Mouse (Mus musculus): ENCODE results near the gene Vsig10. TPM values are rescaled to one million over a fixed set of nuclear protein-coding genes. Genes with fewer than 3 reads are reported as not detected.
"Not testable (repeated sequence)": the region's sequence is repeated elsewhere in the genome, so short reads cannot be mapped to it uniquely, and the experiment has no call there.

The Vsig10 gene
- total RNA-seq, 2 experiments from 2014 or later: 11.1 to 12.9 TPM

DNA sequence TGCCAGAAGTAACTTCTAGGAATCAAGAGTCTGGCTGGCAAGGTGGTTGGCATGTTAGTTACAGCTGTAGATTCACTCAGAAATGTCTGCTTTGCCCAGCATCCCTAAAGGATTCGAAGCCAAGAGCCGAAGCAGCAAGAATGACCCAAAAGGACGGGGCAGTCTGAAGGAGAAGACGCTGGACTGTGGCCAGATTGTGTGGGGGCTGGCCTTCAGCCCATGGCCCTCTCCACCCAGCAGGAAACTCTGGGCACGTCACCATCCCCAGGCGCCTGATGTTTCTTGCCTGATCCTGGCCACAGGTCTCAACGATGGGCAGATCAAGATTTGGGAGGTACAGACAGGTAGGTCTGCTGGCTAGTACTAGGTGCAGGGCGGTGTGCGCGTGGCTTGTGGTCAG, 51.7 kb downstream of the Vsig10 start:
- intact Hi-C loops (cut with DNase I): no loop called here

DNA sequence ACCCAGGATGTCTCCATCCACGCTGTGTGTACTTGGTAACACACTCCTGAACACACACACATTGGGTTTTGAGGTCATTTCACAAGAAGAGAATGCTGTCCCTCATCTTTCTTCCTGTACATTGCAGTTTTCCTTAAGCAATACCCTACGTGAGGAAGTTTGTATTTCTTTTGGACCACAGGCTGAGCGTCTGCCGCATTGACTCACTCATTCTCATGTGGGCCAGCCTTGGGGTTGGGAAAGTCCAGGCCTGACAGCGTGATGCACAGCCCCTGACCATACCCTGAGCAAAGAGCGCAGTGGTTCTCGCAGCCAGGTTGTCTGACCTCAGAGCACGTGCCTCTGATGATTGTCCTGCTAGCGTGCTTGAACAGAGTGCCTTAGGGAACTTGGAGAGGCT, 54.5 kb downstream of the Vsig10 start:
- intact Hi-C loops (cut with DNase I): no loop called here
- no peak for DNase-seq (ENCODE audit: low spot score)

More for the DNA sequence above, 51.7 kb downstream of the Vsig10 start:
- DNase-seq (ENCODE audit: low spot score): no peak

DNA sequence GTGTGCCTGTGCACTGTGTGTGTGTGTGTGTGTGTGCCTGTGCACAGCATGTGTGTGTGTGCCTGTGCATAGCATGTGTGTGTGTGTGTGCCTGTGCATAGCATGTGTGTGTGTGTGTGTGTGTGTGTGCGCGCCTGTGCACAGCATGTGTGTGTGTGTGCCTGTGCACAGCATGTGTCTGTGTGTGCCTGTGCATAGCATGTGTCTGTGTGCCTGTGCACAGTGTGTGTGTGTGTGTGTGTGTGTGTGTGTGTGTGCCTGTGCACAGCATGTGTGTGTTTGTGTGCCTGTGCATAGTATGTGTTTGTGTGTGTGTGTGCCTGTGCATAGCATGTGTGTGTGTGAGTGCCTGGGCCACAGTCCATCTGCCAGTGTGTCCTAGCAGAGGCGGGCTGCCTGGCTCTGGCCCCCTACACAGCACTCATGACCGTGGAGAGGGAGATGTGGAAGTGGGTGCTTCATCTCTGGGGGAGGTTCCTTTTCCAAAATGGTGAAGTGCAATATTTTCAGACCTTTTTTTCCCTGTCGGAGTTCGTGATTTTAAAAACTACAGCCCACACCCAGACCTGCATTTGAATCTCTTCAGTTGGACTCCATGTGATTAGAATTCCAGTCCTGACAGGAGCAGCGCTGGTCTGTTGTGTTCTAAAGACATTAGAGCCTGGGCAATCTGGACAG, 55.6 kb downstream of the Vsig10 start:
- no peak for DNase-seq (ENCODE audit: low spot score)
- intact Hi-C loops (cut with DNase I): no loop called here

DNA sequence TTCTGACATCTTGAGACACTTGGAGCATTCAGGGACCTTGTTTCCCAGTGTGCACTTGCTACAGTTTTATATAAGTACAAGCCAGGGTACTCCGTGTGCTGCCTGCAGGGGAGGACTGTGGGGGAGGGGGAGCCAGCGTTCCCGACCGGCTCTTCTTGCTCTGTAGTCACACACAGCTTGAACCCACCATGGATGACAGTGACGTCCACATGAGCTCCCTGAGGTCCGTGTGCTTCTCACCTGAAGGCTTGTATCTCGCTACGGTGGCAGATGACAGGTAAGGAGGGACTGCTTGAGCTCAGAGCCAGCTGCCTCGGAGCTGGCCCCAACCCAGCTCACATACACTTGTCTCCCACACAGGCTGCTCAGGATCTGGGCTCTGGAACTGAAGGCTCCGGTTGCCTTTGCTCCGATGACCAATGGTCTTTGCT, 57.5 kb downstream of the Vsig10 start:
- intact Hi-C loops (cut with DNase I): no loop called here
- no peak for DNase-seq (ENCODE audit: low spot score)

DNA sequence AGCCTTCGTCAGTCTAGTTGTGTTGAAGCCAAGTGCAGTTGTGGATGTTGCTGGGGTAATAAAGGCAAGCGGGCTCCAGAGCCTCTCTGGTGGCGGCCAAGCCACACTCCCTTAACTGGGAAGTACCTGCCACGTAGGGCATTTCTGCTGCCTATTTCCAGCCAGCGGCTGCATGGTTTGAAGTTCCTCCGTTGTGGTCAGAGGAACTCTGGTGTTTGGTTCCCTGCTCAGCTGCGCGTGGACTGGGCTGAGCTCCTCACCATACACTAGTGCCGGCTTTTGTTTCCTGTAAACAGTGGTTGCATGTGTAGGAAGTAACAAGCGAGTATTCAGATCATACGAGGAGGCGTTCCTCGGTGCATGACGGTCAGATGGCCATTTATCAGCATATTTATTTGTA, 58.8 kb downstream of the Vsig10 start:
- intact Hi-C loops (cut with DNase I); DNase-seq (ENCODE audit: low spot score): not testable (repeated sequence)

DNA sequence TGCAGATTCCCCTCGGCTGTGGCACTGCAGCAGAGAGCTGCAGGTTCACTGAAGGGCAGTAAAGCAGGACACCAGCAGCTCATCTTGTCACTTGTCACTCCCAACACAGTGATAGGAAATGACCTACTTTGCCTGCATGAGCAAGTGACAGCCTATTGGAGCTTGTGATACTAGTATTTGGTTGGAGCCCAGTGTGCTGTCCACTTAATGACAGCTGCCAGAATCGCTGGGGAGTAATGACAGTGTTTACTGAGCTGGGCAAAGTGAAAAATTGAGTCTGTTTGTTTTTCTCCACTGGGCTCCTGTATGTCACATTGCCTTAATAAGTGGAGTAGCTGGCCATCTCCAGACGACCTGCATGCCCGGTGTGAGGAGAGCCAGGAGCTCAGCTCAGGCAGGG, 61.3 kb downstream of the Vsig10 start:
- intact Hi-C loops (cut with DNase I): no loop called here
- no peak for DNase-seq (ENCODE audit: low spot score)

DNA sequence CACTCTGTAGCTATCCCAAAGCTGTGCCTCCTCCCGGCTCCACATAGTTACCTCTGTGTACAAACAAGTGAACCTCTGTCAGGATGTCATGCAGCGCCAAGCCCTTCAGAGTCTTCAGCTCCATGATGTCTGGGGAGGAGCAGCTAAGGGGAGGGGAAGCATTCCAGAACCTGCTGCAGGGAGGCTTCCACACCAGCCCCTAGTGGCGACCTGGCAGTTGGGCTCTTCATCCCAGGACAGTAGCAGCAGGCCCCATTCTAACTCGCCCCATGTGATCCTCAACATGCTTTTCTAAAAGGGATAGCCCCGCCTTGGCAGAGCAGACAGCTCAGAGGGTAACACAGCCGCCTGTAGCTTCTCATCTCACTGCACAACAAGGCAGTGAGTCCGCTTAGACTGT, 62.9 kb downstream of the Vsig10 start:
- no peak for DNase-seq (ENCODE audit: low spot score)
- intact Hi-C loops (cut with DNase I): no loop called here

DNA sequence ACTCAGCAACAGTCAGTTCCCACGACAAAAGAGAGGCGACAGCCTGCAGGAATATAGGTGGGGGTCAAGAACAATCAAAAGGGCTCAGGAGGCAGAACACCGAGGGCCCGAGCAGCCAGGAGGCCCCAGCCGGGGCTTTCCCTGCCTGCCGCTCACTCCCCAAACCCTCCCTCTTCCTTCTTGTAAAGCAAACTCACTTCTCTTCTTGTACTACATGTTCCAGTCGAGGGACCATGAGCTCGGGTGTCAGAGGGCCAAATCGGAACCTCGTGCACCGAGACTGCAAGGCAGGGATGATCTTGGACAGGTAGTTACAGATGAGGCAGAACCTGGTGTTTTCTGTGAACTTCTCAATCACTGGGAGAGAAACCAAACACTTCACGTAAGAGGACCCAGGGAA, 64.3 kb downstream of the Vsig10 start:
- no peak for DNase-seq (ENCODE audit: low spot score)
- intact Hi-C loops (cut with DNase I): no loop called here

DNA sequence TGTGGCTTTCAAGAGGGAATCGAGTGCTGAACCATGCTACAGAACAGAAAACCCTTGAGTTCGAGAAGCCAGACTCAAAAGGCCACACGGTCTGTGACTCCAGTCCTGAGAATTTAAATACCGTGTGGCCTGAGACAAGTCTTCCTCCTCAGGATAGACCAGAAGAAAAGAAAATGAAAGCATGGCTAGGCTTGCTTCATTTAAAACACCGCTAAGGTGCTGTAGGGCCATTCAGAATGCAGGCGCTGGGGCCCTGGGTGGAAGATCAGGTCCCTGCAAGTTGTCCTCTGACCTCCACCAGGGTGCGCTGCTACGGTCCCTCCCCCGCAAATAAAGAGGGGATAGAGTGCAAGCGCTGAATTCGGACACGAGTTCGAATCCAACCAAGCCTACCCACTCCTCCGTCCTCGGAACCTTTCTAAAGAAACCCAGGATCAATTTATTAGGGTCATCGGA, 69.4 kb downstream of the Vsig10 start:
- no peak for DNase-seq (ENCODE audit: low spot score)

DNA sequence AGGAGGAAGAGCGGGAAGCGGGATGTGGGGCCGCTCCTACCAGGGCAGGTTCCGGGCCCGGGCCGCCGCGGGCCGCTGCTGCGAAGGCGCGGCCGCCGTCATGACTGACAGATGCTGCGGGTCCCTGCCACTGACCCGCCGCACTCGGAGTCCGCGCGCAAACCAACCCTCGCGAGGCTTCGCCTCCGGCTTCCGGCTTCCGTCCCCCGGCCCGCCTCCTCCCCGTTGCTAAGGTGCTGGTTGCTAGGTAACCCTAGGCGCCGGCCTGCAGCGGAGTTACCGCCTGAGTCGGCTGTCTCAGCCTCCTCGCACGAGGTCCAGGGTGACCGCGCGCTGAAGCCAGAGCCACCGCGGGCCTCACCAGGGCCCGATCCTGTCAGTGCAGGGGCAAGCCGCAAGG, 70.0 kb downstream of the Vsig10 start, which contains the start of gene Rfc5:
TSS of gene Rfc5 (minus strand) at position 171 of the 400 bp plus-strand sequence.
- peak; percentile 90 for DNase-seq (ENCODE audit: low spot score)
- intact Hi-C loops (cut with DNase I): loop anchor here (5.0 kb wide), 1 partner anchor 72 kb away; the partner anchor contains the start of gene Vsig10

More for the DNA sequence above, 69.4 kb downstream of the Vsig10 start:
- intact Hi-C loops (cut with DNase I): loop anchor here (5.0 kb wide), 1 partner anchor 71 kb away; the partner anchor contains the start of gene Vsig10

DNA sequence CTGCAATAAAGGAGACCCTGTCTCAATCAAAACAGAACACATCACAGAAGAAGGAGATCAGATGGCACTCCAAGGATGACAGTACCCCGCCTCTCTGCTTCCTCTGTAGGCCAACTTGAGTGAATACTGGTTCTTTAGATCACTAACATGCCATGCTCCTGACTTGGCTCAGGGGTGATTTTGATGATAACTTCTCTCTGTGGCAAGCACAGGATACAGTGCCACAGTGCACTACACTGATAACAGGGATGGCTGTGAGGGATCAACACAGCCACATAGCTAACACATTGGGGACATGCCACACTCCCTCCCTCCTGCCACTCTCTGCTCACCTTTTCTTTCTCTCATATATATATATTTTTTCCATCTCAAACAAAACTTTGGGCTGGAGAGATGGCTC, 72.0 kb downstream of the Vsig10 start:
- intact Hi-C loops (cut with DNase I): no loop called here
- DNase-seq (ENCODE audit: low spot score): no peak

DNA sequence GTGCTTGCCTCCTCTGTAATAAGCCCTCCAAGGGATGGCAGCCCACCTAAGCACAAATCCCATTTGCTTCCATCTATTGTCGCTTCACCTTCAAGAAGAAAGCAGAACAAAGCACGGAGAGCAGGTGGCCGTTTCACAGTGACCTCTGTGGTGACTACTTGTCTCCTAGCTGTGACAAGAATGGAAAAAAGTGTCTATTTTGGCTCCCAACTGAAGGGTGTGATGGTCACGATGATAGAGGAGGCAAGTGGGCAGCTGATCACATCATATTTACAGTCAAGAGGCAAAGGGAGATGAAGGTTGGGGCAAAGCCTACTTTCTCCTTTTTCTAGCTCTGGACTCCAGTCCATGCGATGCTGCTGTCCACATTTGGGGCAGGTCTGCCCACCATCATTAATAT, 77.0 kb downstream of the Vsig10 start:
- intact Hi-C loops (cut with DNase I): no loop called here

DNA sequence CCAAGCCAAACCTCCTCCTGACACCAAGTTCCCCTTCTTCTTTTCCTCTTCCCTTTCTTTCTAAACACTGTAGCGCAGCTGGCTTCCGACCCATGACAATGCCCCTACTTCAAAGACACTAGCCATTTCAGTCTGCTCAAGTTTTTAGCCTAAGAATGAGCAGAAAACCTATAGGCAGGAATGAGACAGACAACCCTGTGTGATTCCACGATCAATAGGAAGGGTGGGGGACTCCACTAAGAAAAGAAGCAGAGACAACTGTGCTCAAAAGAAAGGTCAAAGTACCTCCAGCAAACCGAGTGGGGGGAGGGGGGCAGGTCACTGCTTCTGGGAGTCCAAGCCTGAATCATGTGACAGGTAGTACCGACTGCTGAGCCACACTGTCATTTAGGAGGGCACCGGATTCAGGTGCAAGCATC, 77.7 kb downstream of the Vsig10 start:
- intact Hi-C loops (cut with DNase I): no loop called here
- DNase-seq (ENCODE audit: low spot score): no peak

More for the DNA sequence above, 77.0 kb downstream of the Vsig10 start:
- DNase-seq (ENCODE audit: low spot score): no peak

DNA sequence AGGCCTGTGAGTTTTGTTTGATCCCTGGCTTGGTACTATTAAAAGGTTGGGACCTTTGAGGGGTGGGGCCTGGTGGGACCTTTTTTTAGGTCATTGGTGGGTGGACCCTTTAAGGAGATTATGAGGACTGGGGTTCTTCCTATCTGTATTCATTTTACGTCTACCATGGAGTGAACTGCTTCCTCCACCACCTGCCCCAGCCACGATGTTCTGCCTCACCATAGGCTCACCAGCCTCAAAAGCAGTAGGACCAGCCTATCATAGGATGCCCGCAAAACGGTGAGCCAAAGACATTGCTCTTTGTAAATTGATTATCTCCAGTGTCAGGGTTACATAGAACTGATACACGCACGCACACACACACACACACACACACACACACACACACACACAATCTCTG, 78.5 kb downstream of the Vsig10 start:
- intact Hi-C loops (cut with DNase I): no loop called here
- no peak for DNase-seq (ENCODE audit: low spot score)

DNA sequence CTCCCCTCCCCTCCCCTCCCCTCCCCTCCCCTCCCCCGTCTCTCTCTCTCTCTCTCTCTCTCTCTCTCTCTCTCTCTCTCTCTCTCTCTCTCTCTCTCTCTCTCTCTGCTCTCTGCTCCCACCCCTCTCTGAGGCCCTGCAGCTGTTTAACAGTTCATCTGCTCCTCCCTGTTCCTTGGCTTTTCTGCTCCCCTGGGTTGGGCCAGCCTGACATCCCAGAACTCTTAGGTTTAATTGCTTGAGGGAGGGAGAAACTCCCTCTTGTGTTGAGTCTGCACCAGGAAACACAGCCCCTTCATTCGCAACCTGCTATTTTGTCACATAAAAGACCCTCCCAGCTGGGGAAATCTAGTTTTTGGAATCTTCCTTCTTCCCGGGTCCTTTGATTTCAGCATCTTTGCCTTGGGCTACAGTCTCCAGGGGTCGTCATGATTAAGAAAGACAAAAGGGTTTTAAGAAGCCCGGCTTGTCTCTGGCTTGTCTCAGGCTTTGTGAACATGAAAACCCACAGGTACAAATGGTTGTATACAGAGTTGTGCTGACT, 79.2 kb downstream of the Vsig10 start:
- no peak for DNase-seq (ENCODE audit: low spot score)
- intact Hi-C loops (cut with DNase I): no loop called here

DNA sequence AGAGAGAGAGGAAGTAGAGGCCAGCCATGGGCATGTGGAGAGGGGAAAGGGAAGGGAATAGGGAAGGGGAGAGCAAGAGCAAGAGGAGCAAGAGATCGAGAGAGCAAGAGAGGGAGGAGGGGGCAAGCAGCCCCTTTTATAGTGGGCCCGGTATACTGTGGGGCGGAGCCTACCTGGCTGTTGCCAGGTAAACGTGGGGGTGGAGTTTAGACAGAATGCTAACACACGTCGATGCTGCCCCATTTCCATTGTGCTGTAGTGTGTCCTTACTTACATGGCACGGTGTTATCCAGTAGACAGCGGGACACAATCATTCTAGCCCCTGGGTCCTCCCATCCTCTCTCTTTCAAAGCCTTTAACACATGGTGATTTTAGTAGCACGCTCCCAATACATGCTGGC, 80.4 kb downstream of the Vsig10 start:
- no peak for DNase-seq (ENCODE audit: low spot score)
- intact Hi-C loops (cut with DNase I): no loop called here

DNA sequence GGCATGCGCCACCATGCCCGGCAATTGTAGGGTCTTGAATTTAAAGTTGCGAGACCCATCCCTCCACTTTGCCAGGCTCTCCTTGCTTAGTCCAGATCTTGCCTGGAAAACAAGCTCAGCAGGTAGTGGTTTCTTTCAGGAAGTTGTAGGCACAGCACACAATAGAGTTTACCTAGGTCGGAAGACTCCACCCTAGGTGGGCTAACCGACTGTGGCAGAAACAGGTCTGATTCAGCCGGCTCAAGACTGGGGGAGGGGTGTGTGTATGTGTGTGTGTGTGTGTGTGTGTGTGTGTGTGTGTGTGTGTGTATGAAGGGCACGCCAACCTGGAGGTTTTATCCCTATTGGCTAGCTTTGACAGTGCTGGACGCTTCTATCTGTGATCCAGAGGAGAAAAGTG, 84.7 kb downstream of the Vsig10 start:
- DNase-seq (ENCODE audit: low spot score): no peak
- intact Hi-C loops (cut with DNase I): no loop called here

Other genes with a start within 250 kb of the Vsig10 start
- 10 to 100 TPM; 87.3 to 90.4 TPM for gene Suds3, start 203.0 kb upstream of the Vsig10 start, total RNA-seq (2021)
- 1 to 10 TPM; 7.6 to 7.9 TPM for gene Taok3, start 199.0 kb upstream of the Vsig10 start, total RNA-seq (2021)
- gene Pebp1, start 31.5 kb upstream of the Vsig10 start, total RNA-seq (2021): 100 to 1,000 TPM; 420 to 434 TPM
- gene Wsb2, start 38.2 kb downstream of the Vsig10 start, total RNA-seq (2021): 10 to 100 TPM; 98.6 to 98.9 TPM
- 1 to 10 TPM; 2.9 to 6.0 TPM for gene Rfc5, start 70.0 kb downstream of the Vsig10 start, total RNA-seq (2021)
- gene Ksr2, start 94.9 kb downstream of the Vsig10 start, total RNA-seq (2021): not detected

Measured in heart, postnatal 25 days (tissue).